Comparison of ENCODE assay signal across 21 mouse cellular contexts in genomic region chr2:6187418-6187817, GRCm38 (mm10). TPM values are rescaled to one million over a fixed set of nuclear protein-coding genes. Genes with fewer than 3 reads are reported as not detected.
DNase-seq lines count a peak whose midpoint lies in the region; ATAC-seq and TF ChIP-seq lines count a peak whose summit lies in the region.
"Had no signal": no experiment of that assay in that cellular context is flagged by ENCODE, and none has a peak within 500 bp of the region (broad histone marks: within the 10 kb centered on the region; RNA-seq: fewer than 3 reads in every experiment).

No protein-coding gene starts in this region.

- ATAC-seq in embryonic facial prominence, embryonic 11.5 days (replicated peaks; ENCODE audit: insufficient number of reproducible peaks, low FRiP score, low TSS enrichment, low read depth) = 0 out of 2 replicates have a peak, but pooled peaks have one; percentile 11
- ATAC-seq in hindbrain, embryonic 14.5 days (ENCODE audit: low FRiP score) = peak; percentile 74
- ATAC-seq in neural tube, embryonic 15.5 days (ENCODE audit: low FRiP score) = peak; percentile 86
- ATAC-seq: activated CD4-positive, CD25-positive, alpha-beta regulatory T cell, adult 4 months; liver, embryonic 12.5 days had no signal

- no peak overlapping the region for H3K4me3 ChIP-seq in embryonic facial prominence, embryonic 11.5 days (ENCODE audit: low read depth, low read length)
- no peak overlapping the region for H3K4me3 ChIP-seq in embryonic facial prominence, embryonic 10.5 days
- no peak overlapping the region for H3K4me3 ChIP-seq in layer of hippocampus, adult 2 months
- H3K4me3 ChIP-seq in hindbrain, embryonic 14.5 days (replicated peaks; ENCODE audit: low read length) = no peak overlapping the region
- no peak overlapping the region for H3K4me3 ChIP-seq in neural tube, embryonic 15.5 days (replicated peaks)
- H3K4me3 ChIP-seq: embryonic facial prominence, embryonic 12.5 days; limb, embryonic 10.5 days; liver, embryonic 12.5 days; lung, embryonic 15.5 days; myocyte had no signal

- no peak overlapping the region for H3K4me2 ChIP-seq in embryonic facial prominence, embryonic 11.5 days (ENCODE audit: low read depth, low read length)
- no peak overlapping the region for H3K4me2 ChIP-seq in hindbrain, embryonic 14.5 days (replicated peaks)
- H3K4me2 ChIP-seq in neural tube, embryonic 15.5 days = no peak overlapping the region
- H3K4me2 ChIP-seq: embryonic facial prominence, embryonic 12.5 days; liver, embryonic 12.5 days; lung, embryonic 15.5 days had no signal

- no peak for TF ChIP-seq CTCF in layer of hippocampus, adult 2 months (conservative IDR thresholded peaks at IDR 0.05)

- DNase-seq in embryonic facial prominence, embryonic 11.5 days (ENCODE audit: low spot score) = no peak
- DNase-seq in embryonic facial prominence, embryonic 10.5 days (ENCODE audit: low spot score) = no peak
- DNase-seq in layer of hippocampus, adult 2 months (ENCODE audit: low spot score in 2 of 2) = no peak
- DNase-seq in layer of hippocampus, adult 8-10 months (ENCODE audit: low spot score in 2 of 2) = no peak
- DNase-seq in hindbrain, embryonic 14.5 days (ENCODE audit: low spot score) = peak; percentile 46
- no peak for DNase-seq in lung, postnatal 25 days (ENCODE audit: low spot score)
- no peak for DNase-seq in ovary, postnatal 10 days (ENCODE audit: low spot score)
- DNase-seq: adrenal gland, postnatal 36 days; cerebellum, postnatal 25 days; kidney, postnatal 10 days; spleen, adult 18-20 months had no signal

- H3K4me1 ChIP-seq in embryonic facial prominence, embryonic 11.5 days (ENCODE audit: control insufficient read depth, insufficient read depth, low read length) = no peaks in the 10 kb centered on the region
- peaks cover 12% of the 10 kb centered on the region for H3K4me1 ChIP-seq in embryonic facial prominence, embryonic 10.5 days
- peaks cover 11% of the 10 kb centered on the region; the same call in 1 of the 2 replicates for H3K4me1 ChIP-seq in hindbrain, embryonic 14.5 days (replicated peaks; ENCODE audit: control insufficient read depth, insufficient read depth, low read length)
- peaks cover 9% of the 10 kb centered on the region for H3K4me1 ChIP-seq in neural tube, embryonic 15.5 days
- H3K4me1 ChIP-seq: embryonic facial prominence, embryonic 12.5 days; liver, embryonic 12.5 days; lung, embryonic 15.5 days had no signal

- no peak overlapping the region for H3K9ac ChIP-seq in embryonic facial prominence, embryonic 11.5 days (replicated peaks; ENCODE audit: low read length)
- no peak overlapping the region for H3K9ac ChIP-seq in hindbrain, embryonic 14.5 days
- H3K9ac ChIP-seq in neural tube, embryonic 15.5 days (replicated peaks) = no peak overlapping the region
- H3K9ac ChIP-seq: embryonic facial prominence, embryonic 12.5 days; liver, embryonic 12.5 days; lung, embryonic 15.5 days had no signal

- 65% methylated on average over 11 of the region's 11 CpGs for WGBS in embryonic facial prominence, embryonic 11.5 days
- 73% methylated on average over 11 of the region's 11 CpGs for WGBS in embryonic facial prominence, embryonic 10.5 days
- WGBS in hindbrain, embryonic 14.5 days = 42% methylated on average over 11 of the region's 11 CpGs
- 41% methylated on average over 11 of the region's 11 CpGs for WGBS in neural tube, embryonic 15.5 days

- H3K36me3 ChIP-seq in embryonic facial prominence, embryonic 11.5 days (replicated peaks; ENCODE audit: control insufficient read depth, insufficient read depth, low read depth, low read length) = no peaks in the 10 kb centered on the region
- no peaks in the 10 kb centered on the region for H3K36me3 ChIP-seq in embryonic facial prominence, embryonic 10.5 days (replicated peaks)
- no peaks in the 10 kb centered on the region for H3K36me3 ChIP-seq in hindbrain, embryonic 14.5 days (replicated peaks; ENCODE audit: control insufficient read depth, insufficient read depth)
- H3K36me3 ChIP-seq in neural tube, embryonic 15.5 days = no peaks in the 10 kb centered on the region
- H3K36me3 ChIP-seq: embryonic facial prominence, embryonic 12.5 days; limb, embryonic 10.5 days; liver, embryonic 12.5 days; lung, embryonic 15.5 days had no signal

- no peak overlapping the region for H3K27ac ChIP-seq in embryonic facial prominence, embryonic 11.5 days (replicated peaks; ENCODE audit: low read depth, low read length)
- H3K27ac ChIP-seq in embryonic facial prominence, embryonic 10.5 days (replicated peaks) = no peak overlapping the region
- peak overlapping the region; percentile 46; the same call in 1 of the 2 replicates for H3K27ac ChIP-seq in layer of hippocampus, adult 2 months
- peak overlapping the region; percentile 26 for H3K27ac ChIP-seq in hindbrain, embryonic 14.5 days
- peak overlapping the region; percentile 61 for H3K27ac ChIP-seq in neural tube, embryonic 15.5 days (replicated peaks)
- H3K27ac ChIP-seq: embryonic facial prominence, embryonic 12.5 days; limb, embryonic 10.5 days; liver, embryonic 12.5 days; lung, embryonic 15.5 days had no signal

- H3K9me3 ChIP-seq in embryonic facial prominence, embryonic 11.5 days (replicated peaks; ENCODE audit: control insufficient read depth, low read length) = no peaks in the 10 kb centered on the region
- peaks cover 4% of the 10 kb centered on the region; the same call in 1 of the 2 replicates for H3K9me3 ChIP-seq in embryonic facial prominence, embryonic 10.5 days
- H3K9me3 ChIP-seq in hindbrain, embryonic 14.5 days (ENCODE audit: control insufficient read depth, low read length) = peaks cover 10% of the 10 kb centered on the region; the same call in 1 of the 2 replicates
- peaks cover 6% of the 10 kb centered on the region; the same call in 1 of the 2 replicates for H3K9me3 ChIP-seq in neural tube, embryonic 15.5 days (replicated peaks)

- H3K27me3 ChIP-seq in embryonic facial prominence, embryonic 11.5 days (ENCODE audit: control insufficient read depth, insufficient read depth, low read length) = no peaks in the 10 kb centered on the region
- H3K27me3 ChIP-seq in embryonic facial prominence, embryonic 10.5 days (replicated peaks; ENCODE audit: low read depth, poor library complexity, severe bottlenecking) = no peaks in the 10 kb centered on the region
- H3K27me3 ChIP-seq in hindbrain, embryonic 14.5 days (ENCODE audit: control insufficient read depth, insufficient read depth, low read length) = no peaks in the 10 kb centered on the region
- 0 out of 2 replicates have a peak, but pooled peaks cover 2% of the 10 kb centered on the region for H3K27me3 ChIP-seq in neural tube, embryonic 15.5 days (replicated peaks)
- H3K27me3 ChIP-seq: CH12.LX; embryonic facial prominence, embryonic 12.5 days had no signal

RNA-seq across cellular contexts. Expression of gene Echdc3, which starts 25.4 kb away (rescaled TPM):
- polyA plus RNA-seq in embryonic facial prominence, embryonic 11.5 days (2014; fragmentation: Nextera tagmentation; extraction: Ambion mirVana) = 2.0 and 3.2 TPM in 2 replicates
- polyA plus RNA-seq in embryonic facial prominence, embryonic 10.5 days (2016; fragmentation: Nextera tagmentation; extraction: Ambion mirVana) = 2.5 and 3.1 TPM in 2 replicates
- under 1 TPM; 0.69 to 0.72 TPM for total RNA-seq in layer of hippocampus, adult 2 months (2021)
- 1 to 10 TPM in 2 of 4 experiments, under 1 TPM in 2; 0.23 to 1.5 (median 0.90) TPM for total RNA-seq in layer of hippocampus, adult 8-10 months (2022)
- 1.1 and 1.3 TPM in 2 replicates for polyA plus RNA-seq in hindbrain, embryonic 14.5 days (2014; fragmentation: Nextera tagmentation; extraction: Ambion mirVana)
- 1.3 and 3.2 TPM in 2 replicates for polyA plus RNA-seq in neural tube, embryonic 15.5 days (2015; fragmentation: Nextera tagmentation; extraction: Ambion mirVana)
- polyA plus RNA-seq: activated CD4-positive, CD25-positive, alpha-beta regulatory T cell, adult 4 months had no signal

RNA-seq across cellular contexts. Expression of gene Proser2, which starts 57.4 kb away (rescaled TPM):
- polyA plus RNA-seq in embryonic facial prominence, embryonic 11.5 days (2014; fragmentation: Nextera tagmentation; extraction: Ambion mirVana) = 1.9 and 2.3 TPM in 2 replicates
- polyA plus RNA-seq in embryonic facial prominence, embryonic 10.5 days (2016; fragmentation: Nextera tagmentation; extraction: Ambion mirVana) = 3.6 and 4.4 TPM in 2 replicates
- total RNA-seq in layer of hippocampus, adult 2 months (2021) = 1 to 10 TPM; 2.0 to 2.1 TPM
- total RNA-seq in layer of hippocampus, adult 8-10 months (2022) = 1 to 10 TPM; 1.5 to 2.4 (median 1.9) TPM
- 6.2 and 7.7 TPM in 2 replicates for polyA plus RNA-seq in hindbrain, embryonic 14.5 days (2014; fragmentation: Nextera tagmentation; extraction: Ambion mirVana)
- 14.5 and 18.8 TPM in 2 replicates for polyA plus RNA-seq in neural tube, embryonic 15.5 days (2015; fragmentation: Nextera tagmentation; extraction: Ambion mirVana)
- total RNA-seq: granulocyte monocyte progenitor cell, adult 5-6 weeks; megakaryocyte progenitor cell, adult 5-6 weeks had no signal
- polyA plus RNA-seq: activated CD4-positive, CD25-positive, alpha-beta regulatory T cell, adult 4 months had no signal

Comparison
In these comparisons a context has a peak if more than half of its experiments do, and no peak if none do; other contexts are left out.
1. ATAC-seq: peak in every context shown above with its lines; median percentile 86 in neural tube, embryonic 15.5 days; 74 in hindbrain, embryonic 14.5 days; 11 in embryonic facial prominence, embryonic 11.5 days.
2. H3K27ac ChIP-seq: peak in layer of hippocampus, adult 2 months (single experiment), hindbrain, embryonic 14.5 days (single experiment) and neural tube, embryonic 15.5 days (single experiment); none in embryonic facial prominence, embryonic 11.5 days (single experiment) and embryonic facial prominence, embryonic 10.5 days (single experiment).